Comparison of ENCODE assay signal across 21 mouse cellular contexts in genomic region chr8:90820321-90820696, GRCm38 (mm10). TPM values are rescaled to one million over a fixed set of nuclear protein-coding genes. Genes with fewer than 3 reads are reported as not detected.
"Had no signal": no experiment of that assay in that cellular context is flagged by ENCODE, and none has a peak within 500 bp of the region (broad histone marks: within the 10 kb centered on the region; RNA-seq: fewer than 3 reads in every experiment).

No protein-coding gene starts in this region.

- DNase-seq: lung, adult 2 months; lung, postnatal 14 days; lung, postnatal 36 days; midbrain, embryonic 14.5 days; right cerebral cortex, postnatal 14 days; thymus, adult 2 months; thymus, postnatal 25 days; thymus, postnatal 4 days had no signal

- H3K27me3 ChIP-seq: lung, embryonic 15.5 days; midbrain, embryonic 12.5 days; neural tube, embryonic 12.5 days; stomach, embryonic 15.5 days had no signal

- H3K4me1 ChIP-seq: stomach, embryonic 15.5 days had no signal

- H3K36me3 ChIP-seq: lung, embryonic 15.5 days; midbrain, embryonic 12.5 days; neural tube, embryonic 12.5 days; stomach, embryonic 15.5 days had no signal

- H3K4me2 ChIP-seq: lung, embryonic 15.5 days; midbrain, embryonic 12.5 days; neural tube, embryonic 12.5 days; stomach, embryonic 15.5 days had no signal

- ATAC-seq: lung, postnatal 0 days had no signal

- H3K4me3 ChIP-seq: lung, embryonic 15.5 days; midbrain, embryonic 12.5 days; neural tube, embryonic 12.5 days; stomach, embryonic 15.5 days had no signal

- H3K9ac ChIP-seq: liver, embryonic 14.5 days; lung, embryonic 15.5 days; midbrain, embryonic 12.5 days; neural tube, embryonic 12.5 days; stomach, embryonic 15.5 days had no signal

- H3K27ac ChIP-seq: liver, embryonic 14.5 days; lung, embryonic 15.5 days; macrophage; midbrain, embryonic 12.5 days; neural tube, embryonic 12.5 days; stomach, embryonic 15.5 days; stomach, postnatal 0 days had no signal

- H3K9me3 ChIP-seq: lung, embryonic 15.5 days; megakaryocyte, embryonic 14.5 days; midbrain, embryonic 12.5 days; neural tube, embryonic 12.5 days; stomach, embryonic 15.5 days had no signal

RNA-seq across cellular contexts. Expression of gene Gm19935, which starts 3.1 kb away (rescaled TPM):
- total RNA-seq: monocyte, adult 5-6 weeks; neutrophil, adult 5-6 weeks had no signal
- polyA plus RNA-seq: liver, embryonic 14.5 days; liver, embryonic 16.5 days; macrophage; midbrain, embryonic 12.5 days; spleen, adult 2 months; stomach, embryonic 15.5 days had no signal
